Mouse (Mus musculus) layer of hippocampus, postnatal 10 days (tissue): ENCODE data around the gene Tfap2a. TPM values are rescaled to one million over a fixed set of nuclear protein-coding genes. Genes with fewer than 3 reads are reported as not detected.
A peak's percentile ranks its signal among the peaks of the same experiment; 100 is the strongest.

ENCODE experiments used
- DNase-seq, 2 experiments: peaks; one replicate each; pipeline ENCODE4 v3.0.0; 2021; ENCODE audit warnings: low spot score in 2 of 2
- total RNA-seq, 2 experiments: library from RNA; stranded (reverse); gene quantifications; 2 replicates each; pipeline ENCODE4 v1.2.3; 2021

Gene Tfap2a
- total RNA-seq, 2 experiments from 2014 or later: 0.38 to 0.48 TPM

GRCm38 (mm10) chr13:40734316-40734965 lies 3.7 kb downstream of the Tfap2a start:
- DNase-seq: no peak

DNA sequence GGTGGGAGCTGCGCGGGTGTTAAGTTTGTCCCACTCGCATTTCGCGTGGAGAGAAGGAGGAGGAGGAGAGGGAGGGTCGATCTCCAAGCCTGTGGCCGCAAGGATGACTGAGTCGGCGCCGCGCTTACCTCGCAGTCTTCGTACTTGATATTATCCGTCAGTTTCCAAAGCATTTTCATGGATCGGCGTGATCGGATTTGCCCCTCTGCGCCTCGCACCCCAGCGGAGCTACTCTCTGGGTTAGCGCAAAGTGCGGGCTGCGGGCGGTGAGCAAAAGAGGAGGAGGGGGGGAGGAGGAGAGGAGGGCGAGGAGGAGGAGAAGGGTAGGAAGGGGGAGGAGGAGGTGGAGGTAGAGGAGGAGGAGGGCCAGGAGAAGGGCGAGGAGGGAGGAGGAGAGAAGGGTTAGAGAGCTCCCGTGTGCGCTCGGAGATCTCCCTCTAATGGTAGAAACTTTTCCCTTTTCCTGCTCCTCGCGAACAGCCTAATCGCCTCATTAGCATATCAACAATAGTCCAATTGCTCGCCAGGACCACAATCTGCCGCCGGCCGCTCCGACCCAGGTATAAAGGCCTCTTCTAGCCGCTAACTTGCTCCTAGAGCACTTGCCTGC lies 4.5 kb downstream of the Tfap2a start:
- no peak for DNase-seq

DNA sequence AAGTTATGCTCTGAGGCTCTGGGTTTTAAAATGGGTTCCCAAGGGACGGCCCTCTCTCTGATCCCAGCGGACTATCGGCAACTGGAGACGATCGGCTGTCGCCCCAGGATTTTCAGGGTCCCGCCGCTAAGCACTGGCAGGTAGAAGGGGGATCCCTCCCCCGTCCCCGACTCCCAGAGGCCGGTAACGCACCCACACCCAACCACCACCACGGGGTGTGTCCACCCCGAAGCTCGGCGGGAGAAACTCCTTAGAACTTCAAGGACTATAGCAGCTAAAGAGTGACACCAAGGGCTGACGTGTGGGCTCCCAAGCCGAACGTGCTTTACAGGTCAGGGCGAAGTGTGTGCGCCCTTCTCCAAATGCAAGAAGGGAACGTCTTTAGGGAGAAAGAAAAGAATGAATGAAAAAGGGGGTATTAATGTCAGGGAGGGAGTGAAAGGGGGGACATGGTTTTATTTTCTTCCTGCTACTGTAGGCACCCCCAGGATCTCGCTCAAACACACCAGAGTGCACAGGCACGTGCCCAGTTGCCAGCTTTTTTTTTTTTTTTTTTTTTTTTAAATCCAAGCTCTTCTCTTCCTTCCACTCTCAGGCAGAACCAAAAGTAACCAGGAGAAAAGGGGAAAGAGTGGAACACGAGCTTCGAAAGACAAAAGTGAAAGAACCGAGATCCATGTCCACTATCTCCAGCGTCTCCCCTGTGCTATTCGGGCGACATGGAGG lies 5.2 kb downstream of the Tfap2a start:
- no peak for DNase-seq

DNA sequence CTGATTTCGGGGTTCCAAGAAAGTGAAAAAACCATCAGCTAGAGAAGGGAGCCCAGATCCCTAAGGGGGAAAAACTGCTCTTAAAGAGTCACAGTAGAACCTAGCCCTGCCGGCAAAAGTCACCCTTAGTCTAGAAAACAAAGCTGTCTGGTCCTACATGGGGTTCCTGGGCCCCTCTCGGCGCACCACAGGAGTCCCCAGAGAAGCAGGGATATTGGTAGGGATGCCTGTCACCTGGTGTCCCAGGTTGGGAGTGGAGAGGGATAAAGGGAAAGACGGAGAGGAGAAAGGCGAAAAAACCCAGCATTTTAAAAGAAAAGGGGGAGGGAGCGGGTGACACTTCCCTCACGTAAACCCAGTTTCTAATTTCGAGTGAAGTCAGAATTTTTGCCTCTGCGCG lies 6.1 kb downstream of the Tfap2a start:
- DNase-seq: no peak

DNA sequence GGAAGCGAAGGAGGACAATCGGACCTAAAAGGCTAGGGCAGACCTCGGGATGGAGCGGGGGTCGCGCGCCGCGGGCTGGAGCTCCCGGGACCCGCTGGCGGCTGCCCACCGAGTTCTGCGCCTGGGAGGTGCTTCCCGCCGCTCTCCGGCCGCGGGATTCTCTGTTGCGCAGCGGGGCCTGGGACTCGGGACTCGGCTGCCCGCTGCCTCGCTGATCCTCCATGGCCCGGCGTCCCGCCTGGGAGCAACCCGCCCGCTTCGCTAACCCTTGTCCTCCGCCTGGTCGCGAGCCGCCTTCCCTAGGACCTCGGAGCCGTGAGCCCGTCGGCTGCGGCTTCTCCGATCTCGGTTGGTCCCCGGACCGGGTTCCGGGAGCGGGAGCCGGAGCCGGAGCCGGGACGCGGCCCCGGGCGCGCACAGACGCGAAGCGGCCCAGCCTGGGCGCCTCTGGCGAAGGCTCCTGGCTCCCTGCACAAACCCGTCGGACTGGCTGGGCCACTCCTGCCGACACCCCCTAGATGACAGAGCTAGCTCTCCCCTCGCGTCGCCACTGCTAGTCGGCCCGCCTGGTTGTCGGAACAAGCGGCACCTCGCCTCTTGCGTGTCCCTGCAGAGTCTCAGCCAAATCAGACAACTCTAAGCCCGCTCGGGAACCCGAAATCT lies 6.9 kb downstream of the Tfap2a start:
- DNase-seq: no peak

DNA sequence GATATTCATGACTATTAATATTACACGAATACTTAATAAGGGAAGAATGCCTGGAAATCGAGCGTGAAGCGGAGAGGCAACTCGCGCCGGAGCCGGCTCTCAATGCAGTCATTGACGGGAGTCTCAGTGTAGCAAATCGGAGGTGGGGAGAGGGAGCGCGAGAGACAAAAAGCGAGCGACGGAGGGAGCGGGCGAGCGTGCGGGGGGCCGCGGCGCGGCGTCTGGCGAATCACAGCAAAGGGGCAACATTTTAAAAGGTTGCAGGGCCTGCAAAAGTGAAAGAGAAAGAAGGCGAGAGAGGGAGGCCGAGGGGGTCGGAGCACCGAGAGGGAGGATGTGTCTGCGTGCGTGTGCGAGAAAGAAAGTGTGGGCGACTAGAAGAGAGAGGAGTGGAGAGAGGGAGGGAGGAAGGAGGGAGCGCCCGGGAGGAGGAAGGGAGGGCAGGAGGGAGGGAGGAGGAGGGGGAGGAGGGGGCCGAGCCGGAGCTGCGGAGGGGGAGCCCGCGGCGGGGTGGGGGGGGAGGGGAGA lies 7.5 kb downstream of the Tfap2a start:
- DNase-seq: peak; percentile 33 to 44

DNA sequence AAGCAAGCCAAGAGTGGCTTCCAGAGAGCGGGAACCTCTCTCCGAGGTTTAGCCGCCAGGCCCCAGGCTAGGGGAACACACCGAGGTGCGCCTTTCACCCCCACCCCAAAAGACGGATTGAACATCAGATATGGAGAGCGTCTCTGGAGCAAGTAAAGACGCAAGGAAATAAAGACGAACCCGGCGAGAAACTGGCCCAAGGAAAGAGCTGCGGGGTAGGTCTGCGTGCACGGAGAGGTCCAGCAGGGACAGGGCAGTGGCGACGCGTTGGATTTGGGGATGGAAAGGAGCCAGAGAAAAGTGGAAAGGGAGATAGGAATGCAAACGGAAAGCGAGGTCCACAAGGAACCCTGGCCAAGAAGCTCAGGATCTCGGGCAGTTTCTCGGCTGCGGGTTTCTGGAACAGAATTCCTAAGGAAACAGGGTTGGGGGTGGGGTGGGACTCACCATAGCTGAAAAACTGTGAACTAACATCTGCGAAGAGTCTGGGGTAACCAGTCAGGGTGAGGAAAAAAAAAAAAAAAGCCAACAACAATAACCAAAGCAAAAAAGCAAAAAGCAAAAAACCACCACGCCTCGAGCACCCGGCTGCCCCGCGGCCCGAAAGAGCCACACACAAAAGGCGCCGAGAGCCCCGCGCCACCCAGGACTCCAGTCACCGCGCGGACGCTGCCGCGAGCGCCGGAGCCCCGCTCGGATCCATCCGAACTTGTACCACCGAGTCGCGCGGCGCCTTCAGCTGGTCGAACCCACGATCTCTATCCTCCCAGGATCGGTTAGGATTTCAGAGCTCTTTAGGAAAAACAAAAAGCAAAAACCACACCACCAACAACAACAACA lies 8.4 kb downstream of the Tfap2a start:
- DNase-seq: peak in 1 of 2 experiments; percentile 31

DNA sequence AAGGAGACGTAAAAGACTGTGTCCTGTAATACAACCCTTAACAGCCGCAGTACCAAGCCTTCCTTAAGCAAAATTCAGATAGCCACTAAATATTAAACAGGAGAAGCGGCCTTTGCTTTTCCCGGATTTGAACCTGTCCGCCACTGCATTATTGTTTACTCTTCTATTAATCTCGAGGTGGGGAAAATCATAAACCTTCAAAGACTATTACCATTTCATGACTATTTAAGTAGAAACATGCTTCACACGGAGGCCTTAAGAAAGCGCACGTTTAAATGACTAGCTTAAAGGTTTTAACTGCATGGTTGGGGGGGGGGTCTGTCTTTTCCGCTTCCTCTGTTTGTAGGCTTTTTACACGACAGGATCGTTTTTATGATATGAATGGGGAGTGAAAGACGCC lies 9.1 kb downstream of the Tfap2a start:
- no peak for DNase-seq

DNA sequence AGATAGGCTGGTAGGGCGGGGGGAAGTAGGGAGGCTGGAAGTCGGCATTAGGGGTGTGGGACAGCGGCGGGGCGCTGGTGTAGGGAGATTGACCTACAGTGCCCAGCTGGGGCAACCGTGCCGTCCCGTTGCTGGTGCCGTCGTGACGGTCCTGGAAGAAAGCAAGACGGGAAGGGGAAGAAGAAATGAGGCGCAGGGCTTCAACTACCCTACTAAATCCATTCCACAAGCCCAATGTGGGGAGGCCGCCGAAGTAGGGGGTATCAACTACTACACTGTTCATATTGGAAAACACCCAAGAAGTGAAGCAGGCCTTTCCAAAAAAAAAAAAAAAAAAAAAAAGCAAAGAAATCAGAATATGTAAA lies 9.6 kb downstream of the Tfap2a start:
- no peak for DNase-seq

DNA sequence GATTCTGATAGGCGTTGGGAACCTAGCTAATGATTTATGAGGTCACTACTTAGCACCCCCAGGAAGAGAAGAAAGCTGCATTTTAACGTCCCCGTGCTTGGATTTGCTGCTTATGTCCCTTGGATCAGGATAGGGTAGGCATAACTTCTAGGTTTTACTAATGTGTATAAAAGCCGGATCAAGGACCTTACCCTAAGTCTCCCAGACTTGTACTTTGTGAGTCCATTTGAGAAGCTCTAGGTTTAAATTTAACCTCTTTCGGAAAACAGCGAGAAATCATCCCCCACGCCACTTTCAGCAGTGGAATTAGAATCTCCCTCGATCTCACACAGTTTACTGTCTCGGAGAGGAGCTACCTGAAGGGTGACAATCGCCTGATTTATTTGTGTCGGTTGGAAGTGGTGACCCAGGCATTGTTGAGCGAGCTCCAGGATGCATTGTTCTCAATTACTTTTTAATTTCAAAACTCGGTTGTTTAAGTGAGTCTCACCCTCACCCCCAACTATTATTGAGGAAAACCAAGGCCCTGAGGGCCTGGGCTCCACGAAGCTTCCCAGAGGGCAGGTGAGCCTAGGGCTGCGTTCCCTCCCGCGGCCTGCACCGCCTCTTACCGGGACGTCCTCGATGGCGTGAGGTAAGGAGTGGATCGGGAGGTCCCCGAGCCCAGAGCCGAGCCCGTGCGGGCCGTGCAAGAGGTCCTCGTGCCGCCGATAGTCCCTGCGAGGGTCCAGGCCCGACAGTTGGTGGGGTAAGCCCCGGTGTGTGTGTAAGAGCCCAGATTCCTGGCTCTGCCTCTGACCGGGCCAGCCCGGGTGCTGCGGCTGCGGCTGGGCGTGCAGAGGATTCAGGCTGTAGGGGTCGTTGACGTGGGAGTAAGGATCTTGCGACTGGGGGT lies 10.2 kb downstream of the Tfap2a start:
- DNase-seq: no peak

DNA sequence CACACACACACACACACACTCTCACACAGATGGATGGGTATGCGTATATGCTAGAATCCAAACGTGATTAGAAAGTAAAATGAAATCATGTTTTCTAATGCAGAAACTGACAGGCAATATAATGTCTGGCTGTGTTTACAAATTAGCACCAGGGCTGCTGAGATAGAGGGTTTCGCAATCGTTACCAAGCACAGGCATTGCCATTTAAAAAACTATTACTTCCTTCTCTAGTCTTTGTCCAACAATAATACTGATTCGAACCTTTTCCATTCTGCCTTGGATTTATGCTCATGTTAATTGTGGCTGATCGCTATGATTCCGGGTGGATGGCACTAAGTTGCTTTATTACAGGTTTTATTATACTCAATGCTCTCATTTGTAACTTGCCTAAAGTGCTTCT lies 12.3 kb downstream of the Tfap2a start:
- no peak for DNase-seq

DNA sequence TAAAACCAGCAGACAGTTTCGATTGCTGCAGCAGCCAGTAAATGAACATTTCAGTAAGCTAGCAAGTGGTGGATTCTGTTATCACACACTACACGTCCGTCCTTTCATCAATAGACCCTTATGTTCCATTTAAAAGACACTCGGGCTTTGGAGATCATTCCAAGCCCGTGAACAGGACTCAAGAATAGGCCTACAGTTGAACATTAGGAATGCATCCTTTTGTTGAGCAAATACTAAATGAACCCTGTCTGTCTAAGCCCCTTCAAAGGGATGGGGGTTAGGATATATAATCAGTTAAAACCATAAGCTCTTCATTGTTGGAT lies 14.6 kb downstream of the Tfap2a start:
- DNase-seq: no peak

GRCm38 (mm10) chr13:40722741-40723597 lies 15.2 kb downstream of the Tfap2a start:
- peak; percentile 83 to 89 for DNase-seq

DNA sequence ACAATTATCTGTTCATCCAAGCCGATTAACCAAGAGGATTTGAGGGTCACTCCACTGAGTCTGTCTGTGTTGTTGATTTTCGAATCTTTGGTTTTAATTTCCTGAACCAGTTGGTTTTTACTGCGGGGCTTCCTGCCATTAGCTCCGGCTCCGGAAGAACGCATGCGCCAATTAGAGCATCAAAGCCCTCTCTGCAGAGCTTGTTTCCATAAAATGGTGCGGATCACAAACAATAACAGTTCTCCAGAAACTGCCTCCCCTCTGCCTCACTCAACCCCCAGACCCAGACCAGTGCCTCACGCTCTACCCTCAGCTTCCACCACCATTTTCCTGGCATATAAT lies 18.5 kb downstream of the Tfap2a start:
- DNase-seq: no peak

DNA sequence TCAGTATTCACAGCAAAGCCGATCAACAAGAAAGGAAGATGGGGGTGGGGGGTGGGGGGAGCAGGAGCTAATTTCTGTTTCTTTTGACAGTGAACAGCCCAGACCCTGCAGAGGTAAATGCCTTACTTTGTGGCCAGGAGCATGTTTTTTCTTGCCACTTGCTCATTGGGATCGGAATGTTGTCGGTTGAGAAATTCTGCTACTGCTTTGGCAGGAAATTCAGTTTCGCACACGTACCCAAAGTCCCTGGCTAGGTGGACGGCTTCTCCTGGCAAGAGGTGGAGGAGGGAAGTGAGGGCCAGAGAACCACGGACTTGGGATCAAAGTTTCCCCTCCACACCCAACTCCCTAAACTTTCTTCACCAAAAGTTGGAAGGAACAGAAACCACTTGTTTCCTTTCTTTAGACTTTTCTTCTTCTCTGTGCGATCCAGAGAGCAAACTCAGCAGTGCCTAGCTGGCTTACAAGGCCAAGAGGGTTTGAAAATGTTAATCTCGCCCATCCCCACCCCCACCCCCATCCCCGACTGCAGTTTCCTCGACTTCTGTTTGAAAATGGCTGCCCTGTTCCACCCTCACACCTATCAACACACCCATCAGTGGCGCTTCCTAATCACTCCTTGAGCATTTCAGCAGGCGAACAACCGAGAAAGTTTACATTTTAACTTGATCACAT lies 19.0 kb downstream of the Tfap2a start:
- DNase-seq: no peak

DNA sequence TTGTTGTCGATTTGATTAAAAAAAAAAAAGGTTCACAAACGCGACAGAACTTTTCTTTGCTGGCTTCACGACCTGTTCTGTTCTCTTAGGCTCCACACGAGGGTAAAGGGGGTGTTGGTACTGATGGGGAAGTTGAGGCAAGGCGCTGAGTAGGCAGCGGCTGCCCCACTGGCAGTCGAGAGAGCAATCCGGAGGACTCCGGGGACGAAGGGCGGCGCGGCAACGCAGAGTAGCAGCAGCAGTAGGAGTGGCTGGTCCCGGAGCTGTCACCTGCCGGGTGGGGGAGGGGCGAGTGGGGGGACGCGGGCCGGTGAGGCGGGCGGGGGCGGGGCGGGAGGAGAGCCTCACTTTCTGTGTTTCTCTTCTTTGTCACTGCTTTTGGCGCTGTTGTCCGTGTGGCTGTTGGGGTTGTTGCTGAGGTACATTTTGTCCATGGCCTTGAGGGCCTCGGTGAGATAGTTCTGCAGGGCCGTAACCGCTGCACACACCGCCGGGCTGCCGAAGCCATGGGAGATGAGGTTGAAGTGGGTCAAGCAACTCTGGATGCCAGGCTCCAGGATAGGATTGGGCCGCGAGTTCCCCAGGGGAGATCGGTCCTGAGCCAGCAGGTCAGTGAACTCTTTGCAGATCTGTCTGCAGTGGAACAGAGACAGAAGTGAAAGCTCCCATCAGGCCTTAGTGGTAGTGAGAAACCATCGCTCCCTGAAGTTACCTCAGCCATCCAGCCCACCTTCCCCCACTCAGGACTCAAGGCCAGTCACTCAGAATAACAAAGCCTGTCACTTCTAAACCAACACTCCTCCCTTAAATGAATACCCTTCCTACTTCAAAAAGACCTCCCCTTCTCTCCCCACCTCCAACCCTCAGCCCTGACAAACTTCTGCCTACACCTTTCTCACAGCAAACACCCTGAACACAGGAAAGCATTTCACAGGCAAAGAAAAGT lies 21.1 kb downstream of the Tfap2a start:
- no peak for DNase-seq

DNA sequence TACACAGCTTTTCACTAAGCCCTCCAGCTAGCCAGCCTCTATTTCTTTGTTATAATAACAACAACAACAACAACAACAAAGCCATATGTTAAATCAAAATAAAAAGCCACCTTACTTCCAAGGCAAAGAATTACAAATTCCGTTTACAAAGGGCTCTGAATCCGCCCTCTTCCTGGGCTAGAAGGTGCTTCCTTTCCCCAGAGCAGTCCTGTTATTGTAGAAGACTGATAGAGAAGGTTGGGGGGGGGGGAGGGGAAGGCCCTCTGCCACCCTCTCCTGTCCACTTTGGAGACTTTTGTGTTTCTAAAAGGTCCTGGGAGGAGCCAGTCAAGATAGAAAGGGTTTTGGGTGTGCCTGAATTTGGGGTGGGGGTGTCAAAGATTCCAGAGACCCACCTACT lies 23.6 kb downstream of the Tfap2a start:
- DNase-seq: no peak

- no peak for DNase-seq
Observed at GRCm38 (mm10) chr13:40713681-40714080, 24.5 kb downstream of the Tfap2a start.
